Mouse (Mus musculus) liver (tissue): ENCODE measurements around the gene Tbxas1.
A peak's percentile ranks its signal among the peaks of the same experiment; 100 is the strongest.

Source experiments
- DNase-seq: peaks from one replicate; pipeline ENCODE4 v3.0.0-alpha.2; 2020; ENCODE audit warnings: mixed read lengths

Gene Tbxas1

GRCm38 (mm10) chr6:38966839-38967238, 91.6 kb downstream of the Tbxas1 start:
- DNase-seq = peak; percentile 48

DNA sequence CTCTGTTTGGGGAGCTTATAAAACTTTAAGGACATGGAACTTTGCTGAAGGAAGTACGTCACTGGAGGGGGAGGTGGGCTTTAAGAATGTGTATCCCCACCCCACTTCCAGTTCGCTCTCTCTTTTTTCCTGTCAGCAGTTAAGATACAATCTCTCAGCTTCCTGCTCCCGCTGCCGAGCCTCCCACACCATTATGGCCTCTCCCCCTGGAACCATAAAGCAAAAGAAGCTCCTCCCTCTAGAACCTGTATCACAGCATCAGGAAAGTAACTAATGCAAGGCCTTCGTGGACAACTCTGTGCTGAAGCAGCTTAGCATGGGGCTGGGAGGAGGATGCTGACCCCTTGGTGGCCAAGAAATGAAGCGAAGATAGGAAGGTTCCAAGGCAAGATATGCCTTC, 92.1 kb downstream of the Tbxas1 start:
- DNase-seq = no peak

DNA sequence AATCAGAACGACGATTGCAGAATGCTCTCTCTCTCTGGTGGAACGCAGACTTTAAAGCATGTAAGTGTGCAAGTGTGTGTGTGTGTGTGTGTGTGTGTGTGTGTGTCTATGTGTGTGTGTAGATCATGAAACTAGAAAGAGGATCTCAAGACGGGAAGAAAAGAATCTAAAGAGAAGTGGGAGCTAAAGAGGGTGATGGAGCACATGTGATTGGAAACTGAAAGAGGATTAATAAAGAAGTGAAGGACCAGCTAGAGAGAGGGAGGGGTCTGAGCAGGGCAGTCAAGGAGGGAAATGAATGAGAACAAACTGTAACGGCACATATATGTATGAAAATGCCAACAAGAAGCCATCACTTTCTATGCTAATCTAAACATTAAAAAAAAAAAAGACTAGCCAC, 92.8 kb downstream of the Tbxas1 start:
- DNase-seq = no peak

DNA sequence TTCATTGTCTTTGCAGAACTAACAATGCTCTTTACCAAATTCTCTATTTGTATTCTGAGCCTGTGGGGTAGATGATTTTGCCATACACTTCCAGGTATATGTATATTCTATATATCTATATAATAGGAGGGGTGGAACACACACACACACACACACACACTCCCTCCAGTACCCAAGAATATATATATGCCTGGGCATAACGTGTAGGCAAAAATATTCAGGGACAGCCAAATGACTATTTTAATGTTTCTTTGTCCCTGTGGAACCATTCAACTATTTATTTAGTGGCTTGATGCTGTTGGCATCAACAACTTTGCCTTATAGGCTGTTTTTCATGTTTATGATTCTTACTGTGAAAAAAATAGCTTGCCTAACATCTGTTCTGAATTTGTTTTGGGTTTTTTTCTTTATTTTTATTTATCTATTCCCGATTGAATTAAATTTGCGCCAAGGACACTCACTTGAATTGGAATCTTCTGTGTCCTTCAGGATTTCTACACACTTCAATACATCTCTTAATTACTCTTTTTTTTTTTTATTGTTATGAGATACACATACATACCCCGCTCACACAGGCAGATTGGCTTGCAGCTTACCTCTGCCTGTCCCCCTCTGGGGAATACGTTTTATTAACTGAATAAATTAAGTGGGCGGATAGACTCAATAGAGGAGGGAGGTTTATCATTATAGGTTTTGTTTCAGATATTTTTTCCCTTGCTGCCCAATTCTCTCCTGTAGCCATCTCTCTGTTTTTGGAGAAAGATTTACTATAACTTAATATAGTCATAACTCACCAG, 94.9 kb downstream of the Tbxas1 start:
- DNase-seq = no peak

DNA sequence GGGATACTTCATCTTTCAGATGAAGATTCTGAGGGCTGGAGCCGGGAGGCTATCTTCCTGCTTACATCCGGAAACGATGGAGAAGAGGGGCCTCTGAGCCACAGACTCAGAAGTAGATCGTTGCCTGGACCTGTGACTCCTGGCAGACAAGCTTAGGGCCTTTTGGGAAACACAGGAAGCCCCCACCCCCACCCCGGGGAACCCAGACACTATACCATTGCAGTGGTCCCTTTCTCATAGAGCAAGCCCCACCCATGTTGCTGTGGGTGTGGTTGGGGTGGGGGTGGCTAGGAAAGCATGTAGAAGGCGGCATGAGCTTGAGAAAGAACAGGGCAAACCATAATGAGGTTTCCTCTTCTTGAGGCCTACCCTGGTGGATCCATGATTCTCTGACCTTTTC, 95.6 kb downstream of the Tbxas1 start:
- peak; percentile 61 for DNase-seq

DNA sequence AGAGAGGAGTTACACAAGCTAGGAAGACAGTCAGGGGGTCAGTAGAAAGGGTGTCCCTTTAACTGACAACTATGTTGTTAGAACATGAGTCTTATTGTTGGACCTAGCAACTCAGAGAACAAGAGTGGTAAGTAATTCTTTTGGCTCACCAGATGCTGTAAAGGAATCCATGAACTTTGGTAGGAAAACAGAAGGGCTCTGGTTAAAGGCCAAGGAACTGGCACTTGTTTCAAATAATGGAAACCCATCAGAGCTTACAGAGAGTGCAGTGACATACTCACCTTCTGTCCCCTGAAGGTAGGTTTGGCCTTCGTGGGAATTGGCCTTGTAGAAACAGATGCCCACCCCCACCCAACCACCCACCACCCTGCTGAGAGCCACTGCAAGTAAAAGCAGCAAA, 97.6 kb downstream of the Tbxas1 start:
- DNase-seq = no peak

GRCm38 (mm10) chr6:38973441-38974161, 98.4 kb downstream of the Tbxas1 start:
- DNase-seq = no peak

DNA sequence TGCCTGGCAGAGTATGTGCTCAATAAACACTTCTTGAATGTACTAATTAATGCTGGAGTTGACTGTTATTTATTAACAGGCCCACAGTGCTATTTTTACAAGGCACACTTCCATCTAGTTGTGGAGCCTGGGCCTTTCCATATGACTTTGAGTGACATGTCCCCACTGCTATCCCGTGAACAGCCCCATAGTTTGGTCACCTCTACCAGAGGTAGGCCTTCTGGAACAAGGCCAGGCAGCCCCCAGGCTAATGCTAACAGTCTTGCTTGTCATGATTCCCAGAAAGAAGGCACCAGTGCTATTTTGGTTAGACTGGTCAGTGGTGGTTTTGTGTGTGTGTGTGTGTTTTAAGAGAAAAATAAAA, 98.9 kb downstream of the Tbxas1 start:
- DNase-seq = no peak

GRCm38 (mm10) chr6:38974536-38975268, 99.5 kb downstream of the Tbxas1 start:
- no peak for DNase-seq

DNA sequence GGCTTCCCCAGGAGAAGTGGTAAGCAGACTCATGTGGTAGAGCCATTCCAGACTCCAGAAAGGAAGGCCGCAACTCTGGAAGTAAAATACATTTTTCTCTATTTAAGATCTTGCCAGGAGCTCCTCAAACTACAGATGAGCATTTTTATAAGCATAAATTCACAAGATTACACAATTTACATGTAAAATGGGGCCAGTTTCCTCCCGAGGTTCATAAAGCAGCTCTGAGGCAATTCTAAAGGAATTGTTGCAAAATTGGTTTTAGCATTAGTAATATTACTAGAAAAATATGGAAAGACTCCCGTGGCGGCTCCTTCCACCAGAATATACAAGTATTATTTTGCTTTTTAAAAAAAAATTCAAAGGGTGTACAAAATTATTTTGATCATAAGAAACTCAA, 100.7 kb downstream of the Tbxas1 start:
- DNase-seq = no peak

DNA sequence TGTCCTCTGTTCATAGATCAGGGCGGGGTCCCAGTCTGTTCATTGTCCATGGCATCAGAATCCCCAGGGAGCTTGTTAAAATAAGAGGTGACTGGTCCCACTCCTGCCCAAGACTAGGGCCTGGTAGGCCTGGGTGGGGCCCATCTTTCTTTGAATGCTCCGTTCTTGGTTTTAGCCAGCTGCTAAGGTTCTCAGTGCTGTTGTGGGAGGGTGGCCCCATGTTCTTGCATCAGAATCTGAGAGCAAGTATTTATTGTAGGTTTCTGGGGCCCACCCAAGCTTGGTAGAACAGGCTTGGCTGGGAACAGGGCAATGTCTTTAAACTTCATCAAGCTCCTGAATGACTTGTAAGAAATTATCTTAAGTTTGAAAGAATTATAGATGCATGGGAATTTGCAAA, 101.2 kb downstream of the Tbxas1 start:
- no peak for DNase-seq

DNA sequence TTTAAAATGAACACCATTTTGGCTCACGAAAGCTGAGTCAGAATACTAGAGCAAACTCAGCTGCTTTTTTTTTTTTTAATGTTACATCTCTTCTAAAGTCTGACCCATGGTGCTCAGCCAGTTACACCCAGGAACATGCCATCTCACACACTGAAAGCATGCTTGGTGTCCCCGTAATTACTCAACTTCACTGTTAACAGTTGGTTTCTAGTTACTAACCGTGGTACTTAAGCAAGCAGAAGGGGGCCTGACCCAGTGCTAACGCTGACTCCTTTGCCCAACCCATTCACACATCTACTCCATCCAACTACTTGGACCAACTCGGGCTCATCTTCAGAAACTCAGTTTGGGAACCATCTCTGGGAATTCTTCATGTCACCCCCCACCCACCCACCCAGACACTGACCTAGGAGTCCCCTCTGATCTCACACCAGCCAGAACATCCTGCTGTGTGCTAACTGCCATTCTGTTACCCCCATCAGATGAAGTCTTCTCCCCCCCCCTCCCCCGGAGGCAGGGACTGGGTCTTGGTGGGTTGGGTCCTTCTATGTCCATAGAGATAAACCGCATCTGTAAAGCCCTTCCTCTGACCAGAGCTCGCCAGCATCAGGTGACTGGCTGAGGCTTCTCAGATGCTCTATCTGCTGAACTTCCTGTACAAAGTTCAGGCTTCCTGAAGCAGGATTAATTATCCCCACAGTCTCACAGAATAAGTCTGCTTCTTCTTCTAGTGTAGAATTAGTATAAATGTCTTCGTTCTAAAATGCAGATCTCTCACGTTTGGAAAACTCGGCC, 105.9 kb downstream of the Tbxas1 start:
- DNase-seq = peak; percentile 21

DNA sequence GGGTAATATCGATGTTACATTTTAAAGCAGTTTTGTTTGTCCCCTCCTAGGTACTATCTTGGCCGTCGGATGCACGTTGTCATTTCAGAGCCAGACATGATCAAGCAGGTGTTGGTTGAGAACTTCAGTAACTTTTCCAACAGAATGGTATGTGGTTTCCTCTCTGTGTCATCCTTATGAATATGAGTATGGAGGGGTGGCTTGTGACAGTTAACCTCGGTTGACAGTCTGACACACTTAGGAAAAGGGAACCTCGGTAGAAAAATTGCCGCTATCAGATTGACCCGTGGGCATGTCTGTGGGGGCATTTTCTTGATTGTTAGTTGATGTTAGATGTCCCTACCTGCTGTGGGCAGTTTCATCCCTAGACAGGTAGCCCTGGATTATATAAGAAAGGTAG, 106.9 kb downstream of the Tbxas1 start:
- DNase-seq = no peak

DNA sequence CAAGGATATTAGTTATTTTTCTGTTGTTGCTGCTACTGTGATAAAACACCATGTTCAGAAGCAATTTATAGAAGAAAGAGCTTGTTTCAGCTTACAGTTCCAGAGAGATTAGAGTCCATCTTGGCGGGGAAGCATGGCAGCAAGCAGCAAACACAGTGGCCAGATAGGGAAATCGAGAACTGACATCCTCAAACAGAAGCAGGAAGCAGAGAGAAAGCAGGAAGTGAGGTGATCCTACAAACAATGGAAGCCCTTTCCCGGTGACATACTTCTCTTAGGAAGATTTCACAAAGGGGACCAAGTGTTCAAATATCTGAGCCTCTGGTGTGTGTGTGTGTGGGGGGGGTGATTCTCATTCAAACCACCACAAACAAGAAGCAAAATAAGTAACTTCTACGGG, 107.5 kb downstream of the Tbxas1 start:
- no peak for DNase-seq

DNA sequence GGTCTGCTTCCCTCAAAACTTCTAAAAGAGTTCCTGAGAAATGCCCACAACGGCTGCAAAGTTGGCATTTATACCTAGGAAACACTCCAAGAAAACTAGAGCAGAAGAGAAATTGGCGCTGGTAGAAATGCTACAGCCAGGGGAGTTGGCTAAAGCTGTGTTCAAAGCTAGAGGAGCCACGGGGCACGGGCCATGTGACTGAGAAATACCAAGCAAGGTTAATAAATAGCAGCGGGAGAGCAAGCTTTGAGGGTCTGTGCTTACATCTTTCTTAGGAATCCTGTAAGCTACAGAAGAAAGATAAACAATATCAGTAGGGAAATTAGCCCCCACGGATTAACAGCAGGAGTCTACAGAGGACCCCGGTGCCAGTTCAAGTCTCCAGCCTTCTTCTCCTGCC, 107.9 kb downstream of the Tbxas1 start:
- no peak for DNase-seq

- no peak for DNase-seq
Measured at GRCm38 (mm10) chr6:38984626-38985025, 109.4 kb downstream of the Tbxas1 start.

GRCm38 (mm10) chr6:38986641-38987040, 111.4 kb downstream of the Tbxas1 start:
- DNase-seq = no peak

DNA sequence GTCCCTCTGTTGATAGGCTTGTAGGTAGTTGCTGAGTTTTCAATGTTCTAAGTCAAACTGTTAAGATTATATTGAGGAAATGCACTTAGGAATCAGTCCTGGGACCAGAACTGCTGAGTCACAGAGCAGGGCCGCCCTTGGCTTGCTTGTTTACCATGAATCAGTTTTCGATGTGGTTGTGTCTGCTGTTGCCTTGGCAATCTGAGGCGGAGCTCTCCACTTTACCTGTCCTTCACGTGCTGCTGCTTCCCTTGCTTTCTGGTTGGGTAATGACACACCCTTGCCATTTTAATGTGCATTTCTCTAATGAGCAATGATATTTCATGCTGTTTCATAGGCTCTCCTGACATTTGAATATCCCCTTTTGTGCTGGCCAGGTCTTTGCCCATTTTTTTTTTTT, 116.8 kb downstream of the Tbxas1 start:
- DNase-seq = peak; percentile 84

- no peak for DNase-seq
Measured at GRCm38 (mm10) chr6:38995774-38996173, 120.6 kb downstream of the Tbxas1 start.

DNA sequence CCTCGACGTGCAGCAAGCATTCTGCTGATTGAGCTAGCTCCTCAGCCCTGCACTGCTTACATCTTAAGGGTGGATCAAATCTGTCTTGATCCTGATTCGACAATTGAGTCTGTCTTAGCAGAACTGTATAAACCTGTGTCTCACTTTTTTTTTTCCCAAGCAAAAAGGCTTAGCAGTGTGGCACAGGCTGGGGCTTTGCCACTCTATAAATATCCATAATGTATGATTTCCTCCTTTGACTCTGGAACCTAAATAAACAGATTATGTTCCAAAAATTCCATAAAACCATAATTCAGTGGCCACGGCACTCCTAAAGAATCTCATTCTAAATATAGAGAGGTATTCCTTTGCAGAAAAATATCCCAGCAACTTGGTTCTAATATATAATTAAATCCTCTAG, 122.6 kb downstream of the Tbxas1 start:
- DNase-seq = no peak

- no peak for DNase-seq
Measured at GRCm38 (mm10) chr6:39003126-39003525, 127.9 kb downstream of the Tbxas1 start.

- no peak for DNase-seq
Measured at GRCm38 (mm10) chr6:39004003-39004473, 128.8 kb downstream of the Tbxas1 start.
